Mouse (Mus musculus) brain, embryonic 14.5 days (tissue): Measurements from ENCODE around the gene Galk2.

ENCODE experiments used
- CTCF ChIP-seq: fragments of 200-500 bp; IDR thresholded peaks from 2 replicates; pipeline ENCODE4 v1.5.1; 2012; ENCODE audit warnings: inconsistent platforms, mild to moderate bottlenecking, moderate library complexity, borderline replicate concordance; ENCODE audit not compliant: insufficient read depth, insufficient read length; ENCODE audit errors: extremely low read depth
- POLR2A ChIP-seq: fragments of 200-500 bp; IDR thresholded peaks from 2 replicates; pipeline ENCODE4 v1.6.1; 2012; ENCODE audit warnings: mild to moderate bottlenecking, inconsistent platforms, borderline replicate concordance; ENCODE audit not compliant: poor library complexity, insufficient read depth, insufficient read length, severe bottlenecking; ENCODE audit errors: extremely low read depth

GRCm38 (mm10) chr2:125975206-125975605 lies 116.3 kb downstream of the Galk2 start:
- TF ChIP-seq CTCF (no peak), POLR2A (no peak)
